Mouse (Mus musculus): ENCODE data around the gene Klhl32.

DNA sequence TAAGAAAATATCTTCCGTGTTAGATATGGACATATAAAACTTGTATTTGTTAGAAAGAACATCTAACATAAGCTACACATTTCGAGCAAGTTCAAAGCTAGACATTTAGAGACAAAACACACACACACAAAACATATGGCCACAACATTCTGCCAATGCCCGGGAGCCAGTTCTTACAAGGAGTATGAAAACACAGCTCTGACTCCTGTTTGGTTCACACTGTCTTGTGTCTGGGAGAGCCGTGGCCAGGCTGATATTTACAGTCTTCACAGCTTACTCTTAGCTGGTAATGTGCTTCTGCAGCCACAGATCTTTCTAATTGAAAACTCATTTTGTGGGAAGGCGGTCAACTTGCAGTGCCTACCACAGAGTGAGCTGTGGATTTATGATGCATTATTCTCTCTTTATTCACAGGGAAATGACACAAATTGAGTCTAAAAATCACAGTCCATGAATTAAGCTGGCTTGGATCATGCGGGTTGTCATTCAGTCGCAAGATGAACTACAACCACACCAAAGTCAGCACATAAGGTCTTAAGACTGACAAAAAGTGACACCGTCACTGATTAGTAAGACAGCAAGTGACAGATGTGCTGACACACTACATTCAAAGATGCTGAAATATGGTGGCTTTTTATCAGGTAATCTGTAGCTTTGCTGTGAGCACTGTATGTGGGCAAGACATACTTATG, 98.3 kb downstream of the Klhl32 start:
- TF ChIP-seq ETS1 (IDR thresholded peaks at IDR 0.05; ENCODE audit: low read depth, low read length): no peak
- TF ChIP-seq ZC3H11A (IDR thresholded peaks at IDR 0.05; ENCODE audit: low read depth, low read length): no peak
- no peak for TF ChIP-seq POLR2A (IDR thresholded peaks at IDR 0.05; ENCODE audit: control insufficient read depth in 1 of 2, insufficient read depth in 1 of 2, low read depth in 1 of 2, low read length in 2 of 2, poor library complexity in 1 of 2)
- no peak for TF ChIP-seq MAX (IDR thresholded peaks at IDR 0.05; ENCODE audit: low read length)
- no peak for TF ChIP-seq ELF1 (IDR thresholded peaks at IDR 0.05; ENCODE audit: low read depth, low read length)
- TF ChIP-seq E2F4 (IDR thresholded peaks at IDR 0.05; ENCODE audit: borderline replicate concordance, low read depth, low read length): no peak
- TF ChIP-seq GATA1 (IDR thresholded peaks at IDR 0.05; ENCODE audit: low read depth, low read length): no peak
- no peak for TF ChIP-seq CTCF (IDR thresholded peaks at IDR 0.05 in 2 of 3, conservative IDR thresholded peaks at IDR 0.05 in 1 of 3; ENCODE audit: control insufficient read depth in 1 of 3, insufficient read depth in 1 of 3, low read depth in 2 of 3, low read length in 3 of 3, poor library complexity in 1 of 3, severe bottlenecking in 1 of 3)
- TF ChIP-seq MYC (IDR thresholded peaks at IDR 0.05; ENCODE audit: low read depth, low read length): no peak
- no peak for TF ChIP-seq MAFK (IDR thresholded peaks at IDR 0.05; ENCODE audit: borderline replicate concordance, low read depth, low read length)
- TF ChIP-seq JUND (IDR thresholded peaks at IDR 0.05; ENCODE audit: low read depth, low read length): no peak
- TF ChIP-seq USF2 (IDR thresholded peaks at IDR 0.05; ENCODE audit: borderline replicate concordance in 1 of 2, insufficient read depth in 1 of 2, low read depth in 1 of 2, low read length in 2 of 2): no peak
